9 mouse cellular contexts compared by ENCODE assay signal in the genomic region with DNA sequence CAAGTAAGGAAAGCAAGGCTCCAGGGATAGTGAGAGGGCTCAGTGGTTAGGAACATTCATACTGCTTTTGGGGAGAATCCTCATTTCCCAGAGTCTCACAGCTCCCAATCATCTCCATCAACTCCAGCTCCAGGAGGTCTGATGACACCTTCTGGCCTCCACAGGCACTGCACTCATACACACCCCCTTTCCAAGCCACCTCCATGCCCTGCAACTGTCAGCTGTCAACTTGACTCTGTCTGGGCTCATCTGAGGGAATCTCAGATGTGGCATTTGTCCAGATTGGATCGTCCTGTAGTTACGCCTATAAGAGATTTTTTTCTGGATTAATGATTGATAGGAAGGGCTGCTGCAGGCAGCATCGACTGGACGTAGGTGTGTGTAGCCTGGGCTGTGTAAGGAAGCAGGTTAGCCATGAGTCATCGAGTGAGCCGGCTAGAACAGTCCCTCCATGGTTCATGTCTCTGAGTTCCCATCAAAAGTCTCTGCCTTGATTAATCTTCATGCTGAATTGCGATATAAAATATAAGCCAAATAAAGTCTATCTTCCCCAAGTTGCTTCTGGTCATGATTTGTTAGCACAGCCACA. TPM values are rescaled to one million over a fixed set of nuclear protein-coding genes. Genes with fewer than 3 reads are reported as not detected.
A peak's percentile ranks its signal among the peaks of the same experiment; 100 is the strongest.
DNase-seq lines count a peak whose midpoint lies in the region; ATAC-seq lines count a peak whose summit lies in the region.
"Had no signal": no experiment of that assay in that cellular context is flagged by ENCODE, and none has a peak within 500 bp of the region (broad histone marks: within the 10 kb centered on the region; RNA-seq: fewer than 3 reads in every experiment).

No protein-coding gene starts in this region.

- H3K4me3 ChIP-seq in stomach, embryonic 15.5 days (replicated peaks), result no peak overlapping the region
- H3K4me3 ChIP-seq: hindbrain, embryonic 15.5 days had no signal

- no peaks in the 10 kb centered on the region for H3K4me1 ChIP-seq in stomach, embryonic 15.5 days

- H3K27me3 ChIP-seq in stomach, embryonic 15.5 days (replicated peaks), result no peaks in the 10 kb centered on the region
- H3K27me3 ChIP-seq: hindbrain, embryonic 15.5 days had no signal

- no peaks in the 10 kb centered on the region for H3K36me3 ChIP-seq in stomach, embryonic 15.5 days
- H3K36me3 ChIP-seq: hindbrain, embryonic 15.5 days had no signal

- no peak for DNase-seq in frontal cortex, postnatal 14 days (ENCODE audit: low spot score in 2 of 2)
- DNase-seq in retina, postnatal 1 day, result peak; percentile 40
- no peak for DNase-seq in retina, embryonic 14.5 days (ENCODE audit: low spot score)
- DNase-seq in T-cell, adult 2 months (ENCODE audit: low spot score), result no peak
- no peak for DNase-seq in natural killer cell, adult 2 months (ENCODE audit: low spot score in 2 of 2)

- peak; percentile 77 for ATAC-seq in frontal cortex, adult (ENCODE audit: low TSS enrichment)
- ATAC-seq in granulocyte monocyte progenitor cell, adult 5-6 weeks (replicated peaks; ENCODE audit: poor library complexity, severe bottlenecking), result peak; percentile 56
- ATAC-seq in stomach, embryonic 15.5 days (ENCODE audit: insufficient read depth, low FRiP score, low read depth), result peak; percentile 53; the same call in 1 of the 2 replicates

- no peak overlapping the region for H3K27ac ChIP-seq in stomach, embryonic 15.5 days
- H3K27ac ChIP-seq: hindbrain, embryonic 15.5 days had no signal

- H3K4me2 ChIP-seq in stomach, embryonic 15.5 days, result no peak overlapping the region
- H3K4me2 ChIP-seq: hindbrain, embryonic 15.5 days had no signal

- 66% methylated on average over 7 of the region's 7 CpGs for WGBS in stomach, embryonic 15.5 days

- no peak overlapping the region for H3K9ac ChIP-seq in stomach, embryonic 15.5 days
- H3K9ac ChIP-seq: hindbrain, embryonic 15.5 days had no signal

- H3K9me3 ChIP-seq in stomach, embryonic 15.5 days, result no peaks in the 10 kb centered on the region
- H3K9me3 ChIP-seq: hindbrain, embryonic 15.5 days had no signal

RNA-seq across cellular contexts. Expression of gene Fam19a4, which starts 44.1 kb away (rescaled TPM):
- not detected in 2 replicates for total RNA-seq in granulocyte monocyte progenitor cell, adult 5-6 weeks (2014; fragmentation: Nextera tagmentation)
- not detected in 2 replicates for total RNA-seq in granulocyte monocyte progenitor cell, adult 5-6 weeks (2017)
- polyA plus RNA-seq in stomach, embryonic 15.5 days (2015; fragmentation: Nextera tagmentation; extraction: Ambion mirVana), result 0.05 TPM in 1 of 2 replicates, not detected in the other

RNA-seq across cellular contexts. Expression of gene Eogt, which starts 44.6 kb away (rescaled TPM):
- total RNA-seq in granulocyte monocyte progenitor cell, adult 5-6 weeks (2014; fragmentation: Nextera tagmentation), result 1.7 and 1.9 TPM in 2 replicates
- total RNA-seq in granulocyte monocyte progenitor cell, adult 5-6 weeks (2017), result 2.4 and 4.5 TPM in 2 replicates
- 10.8 and 12.2 TPM in 2 replicates for polyA plus RNA-seq in stomach, embryonic 15.5 days (2015; fragmentation: Nextera tagmentation; extraction: Ambion mirVana)
